Mouse (Mus musculus) neural tube, embryonic 10.5 days (tissue): Measurements from ENCODE around the gene Cwf19l1.

Experiments
- DNase-seq: peaks from one replicate; pipeline ENCODE4 v3.0.0-alpha.2; 2017; ENCODE audit warnings: low spot score; ENCODE audit errors: extremely low spot score

Cwf19l1 gene

DNA sequence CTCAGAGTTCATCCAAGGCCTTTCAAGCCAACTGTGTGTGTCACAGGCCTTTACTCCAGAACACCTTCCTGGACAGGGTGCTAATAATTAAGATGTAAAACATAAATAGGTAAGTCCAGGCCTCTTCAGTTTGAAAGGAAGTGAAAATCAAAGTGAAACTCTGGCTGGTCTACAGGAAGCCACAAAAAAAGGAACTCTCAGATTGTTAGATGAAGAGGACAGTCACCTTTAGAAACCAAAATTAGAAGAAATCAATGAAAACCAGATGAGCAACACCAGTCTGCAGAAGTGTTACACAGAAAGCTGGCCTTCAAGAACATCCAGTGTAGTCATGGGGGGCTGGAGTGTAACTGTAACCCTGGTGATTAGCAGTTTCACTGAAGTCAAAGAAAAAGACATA, 17.9 kb downstream of the Cwf19l1 start:
- no peak for DNase-seq

DNA sequence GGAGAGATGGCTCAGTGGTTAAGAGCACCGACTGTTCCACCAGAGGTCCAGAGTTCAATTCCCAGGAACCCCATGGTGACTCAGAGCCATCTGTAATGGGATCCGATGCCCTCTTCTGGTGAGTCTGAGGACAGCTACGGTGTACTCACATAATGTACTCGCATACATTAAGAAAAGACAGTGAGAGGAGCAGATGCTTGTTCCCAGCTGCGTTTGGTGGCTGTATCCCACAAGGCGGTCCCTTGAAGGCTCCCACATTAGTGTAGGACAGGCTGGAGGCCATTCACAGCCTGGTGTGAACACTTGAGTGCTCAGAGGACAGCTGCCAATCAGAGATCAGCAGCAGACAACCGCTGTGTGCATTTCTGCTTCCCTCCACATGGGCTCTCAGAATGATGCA, 24.0 kb downstream of the Cwf19l1 start:
- DNase-seq: peak; percentile 30

DNA sequence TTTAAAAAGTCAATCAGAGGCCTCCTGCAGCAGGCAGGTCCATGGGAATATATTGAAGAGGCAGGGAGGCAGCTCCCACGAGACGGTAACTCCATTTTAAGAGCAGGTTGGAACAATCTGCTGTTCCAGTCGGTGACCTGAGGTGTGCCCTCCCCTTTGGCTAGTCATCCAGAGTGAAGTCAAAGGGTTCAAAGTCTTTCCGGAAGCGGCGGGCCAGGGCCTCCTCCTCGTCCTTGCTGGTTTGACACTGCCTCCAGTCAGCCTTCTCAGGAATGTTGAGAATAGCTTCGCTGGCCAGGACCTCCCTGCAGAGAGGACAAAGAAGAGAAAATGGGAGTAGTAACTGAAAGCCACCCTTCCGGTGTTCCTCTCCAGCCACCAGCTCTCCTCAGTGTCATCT, 25.3 kb downstream of the Cwf19l1 start:
- DNase-seq: no peak

GRCm38 (mm10) chr19:44108996-44109395, 26.7 kb downstream of the Cwf19l1 start:
- no peak for DNase-seq

- peak; percentile 23 for DNase-seq
Observed at GRCm38 (mm10) chr19:44107661-44108521, 27.8 kb downstream of the Cwf19l1 start.

DNA sequence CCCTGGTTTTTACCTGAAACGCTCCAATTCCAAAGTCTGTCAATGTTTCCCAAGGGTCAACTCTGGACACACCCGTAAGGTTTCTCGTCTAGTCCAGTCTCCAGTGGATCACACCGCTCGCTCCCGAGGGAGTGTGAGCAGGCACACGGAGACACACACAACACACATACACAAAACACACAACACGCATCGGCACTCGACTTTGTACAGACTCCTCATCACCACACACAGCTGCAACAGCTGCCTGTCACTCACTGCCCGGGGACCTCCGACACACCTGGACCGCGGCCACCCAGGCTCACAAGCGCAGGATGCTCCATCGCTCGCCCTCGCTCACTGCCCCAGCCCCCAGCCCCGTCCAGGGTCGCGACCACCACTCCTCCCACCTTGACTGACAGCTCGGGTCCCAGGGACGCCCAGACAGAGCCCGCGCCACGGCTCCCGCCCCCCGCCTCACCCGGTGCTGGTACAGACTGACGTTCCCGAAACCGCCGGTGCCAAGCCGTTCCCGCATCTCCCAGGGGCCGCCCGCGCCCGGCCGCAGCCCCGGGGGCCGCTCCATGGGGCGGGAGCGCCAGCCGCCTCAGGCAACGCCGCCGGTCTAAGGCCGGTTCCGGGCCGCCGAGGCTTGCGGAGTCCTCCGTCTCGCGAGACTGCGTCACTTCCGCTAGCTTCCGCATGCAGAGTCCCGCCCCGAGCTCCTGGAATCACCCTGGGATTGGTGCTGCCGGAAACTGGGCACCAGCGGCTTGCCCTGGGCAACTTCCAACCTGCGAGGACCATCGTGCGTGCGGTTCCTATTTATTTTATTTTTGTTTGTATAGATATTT, 28.6 kb downstream of the Cwf19l1 start, which contains the start of gene Chuk:
Gene Chuk, minus strand, starts transcription at position 650 of the 830 bp plus-strand sequence.
- peak; percentile 96 for DNase-seq

GRCm38 (mm10) chr19:44104393-44104792, 31.3 kb downstream of the Cwf19l1 start:
- DNase-seq: no peak

GRCm38 (mm10) chr19:44103001-44103400, 32.7 kb downstream of the Cwf19l1 start:
- no peak for DNase-seq

GRCm38 (mm10) chr19:44100840-44101239, 34.8 kb downstream of the Cwf19l1 start:
- DNase-seq: no peak

DNA sequence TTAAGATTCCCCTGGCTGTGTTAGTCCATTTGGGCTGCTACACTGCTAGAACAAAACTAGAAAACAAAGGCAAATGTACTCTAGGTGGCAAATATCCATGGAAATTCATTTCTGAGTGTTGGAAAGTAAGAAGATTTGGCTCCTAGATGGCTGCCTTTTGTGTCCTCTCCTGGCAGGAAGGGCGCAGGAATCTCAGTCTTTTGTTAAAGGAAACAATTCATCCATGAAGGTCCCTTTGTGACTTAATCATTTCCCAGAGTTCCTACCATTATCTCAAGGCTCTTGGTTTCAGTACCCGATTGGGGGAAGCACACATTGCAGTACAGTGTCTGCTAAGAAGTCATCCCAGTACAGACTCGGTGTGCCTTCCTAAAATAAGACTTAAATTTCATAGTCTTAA, 49.4 kb downstream of the Cwf19l1 start:
- DNase-seq: no peak

GRCm38 (mm10) chr19:44080920-44081319, 54.8 kb downstream of the Cwf19l1 start:
- no peak for DNase-seq

GRCm38 (mm10) chr19:44080023-44080422, 55.7 kb downstream of the Cwf19l1 start:
- DNase-seq: no peak

DNA sequence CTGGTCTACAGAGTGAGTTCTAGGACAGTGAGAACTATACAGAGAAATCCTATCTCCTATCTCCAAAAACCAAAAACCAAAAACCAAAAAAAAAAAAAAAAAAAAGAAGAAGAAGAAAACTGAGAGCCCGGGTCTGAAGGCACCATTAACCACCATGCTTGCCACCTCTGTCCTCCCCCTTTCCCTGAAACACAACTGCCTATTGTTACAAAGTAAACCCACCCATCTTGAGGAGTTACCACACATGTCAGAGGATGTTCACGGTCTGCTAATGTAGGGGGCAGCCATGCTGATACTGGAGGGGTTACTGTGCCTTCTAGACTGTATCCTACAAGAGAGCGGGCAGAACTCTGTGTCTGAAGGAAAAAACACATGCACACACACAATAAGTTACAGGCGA, 58.7 kb downstream of the Cwf19l1 start:
- DNase-seq: no peak

DNA sequence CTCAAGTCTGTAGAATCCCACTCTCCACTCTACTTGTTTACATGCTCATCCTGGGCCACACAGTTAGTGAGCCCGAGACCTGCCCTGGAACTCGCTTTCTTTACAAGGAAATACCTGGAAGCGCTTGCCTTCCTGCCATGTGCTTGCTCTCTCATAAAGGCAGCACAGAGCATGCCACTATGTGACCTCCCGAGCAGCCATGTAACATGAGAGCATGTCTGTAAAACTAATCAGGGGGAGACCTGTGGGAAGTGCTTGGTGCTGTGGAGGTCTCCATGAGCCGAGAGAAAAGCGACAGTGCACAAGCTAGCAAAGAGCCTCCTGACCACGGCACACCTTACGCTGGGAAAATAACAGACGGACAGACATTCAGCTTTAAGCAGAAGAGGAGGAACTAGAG, 59.2 kb downstream of the Cwf19l1 start:
- DNase-seq: peak; percentile 26

DNA sequence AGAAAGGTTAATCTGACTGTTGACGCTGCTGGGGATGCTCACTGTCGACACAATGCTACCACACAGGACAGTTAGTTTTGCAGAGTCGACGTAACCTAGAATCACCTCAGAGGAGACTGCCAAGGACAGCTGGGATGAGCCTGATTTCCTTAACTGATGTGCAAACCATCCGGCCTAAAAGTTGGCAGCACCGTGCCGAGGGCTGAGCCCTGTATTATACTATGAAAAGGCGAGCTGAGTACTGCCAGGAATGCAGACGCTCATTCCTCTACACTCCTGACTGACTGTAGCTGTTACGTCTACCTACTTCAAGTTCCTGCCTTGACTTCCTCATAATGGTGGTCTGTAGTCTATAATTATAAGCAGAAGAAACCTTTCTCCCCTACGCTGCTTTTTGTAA, 60.7 kb downstream of the Cwf19l1 start:
- no peak for DNase-seq

DNA sequence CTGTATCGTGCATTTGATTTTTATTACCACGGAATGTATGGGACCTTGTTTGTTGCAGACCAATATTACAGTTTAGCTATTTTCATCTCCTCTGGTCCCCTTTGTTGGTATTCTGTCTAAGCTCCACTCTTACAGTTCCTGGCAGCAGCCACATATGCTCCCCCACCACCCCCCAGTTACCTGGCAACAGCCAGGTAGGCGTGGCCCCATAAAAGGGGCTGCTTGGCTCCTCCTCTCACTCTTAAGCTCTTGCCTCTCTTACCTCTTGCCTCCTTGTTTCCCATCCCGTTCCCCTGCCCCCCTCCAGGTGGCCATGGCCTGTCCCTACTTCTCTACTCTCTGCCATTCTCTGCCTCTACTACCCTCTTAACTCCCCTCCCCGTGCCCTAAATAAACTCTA, 64.5 kb downstream of the Cwf19l1 start:
- DNase-seq: no peak

GRCm38 (mm10) chr19:44069914-44070232, 65.8 kb downstream of the Cwf19l1 start:
- DNase-seq: no peak

DNA sequence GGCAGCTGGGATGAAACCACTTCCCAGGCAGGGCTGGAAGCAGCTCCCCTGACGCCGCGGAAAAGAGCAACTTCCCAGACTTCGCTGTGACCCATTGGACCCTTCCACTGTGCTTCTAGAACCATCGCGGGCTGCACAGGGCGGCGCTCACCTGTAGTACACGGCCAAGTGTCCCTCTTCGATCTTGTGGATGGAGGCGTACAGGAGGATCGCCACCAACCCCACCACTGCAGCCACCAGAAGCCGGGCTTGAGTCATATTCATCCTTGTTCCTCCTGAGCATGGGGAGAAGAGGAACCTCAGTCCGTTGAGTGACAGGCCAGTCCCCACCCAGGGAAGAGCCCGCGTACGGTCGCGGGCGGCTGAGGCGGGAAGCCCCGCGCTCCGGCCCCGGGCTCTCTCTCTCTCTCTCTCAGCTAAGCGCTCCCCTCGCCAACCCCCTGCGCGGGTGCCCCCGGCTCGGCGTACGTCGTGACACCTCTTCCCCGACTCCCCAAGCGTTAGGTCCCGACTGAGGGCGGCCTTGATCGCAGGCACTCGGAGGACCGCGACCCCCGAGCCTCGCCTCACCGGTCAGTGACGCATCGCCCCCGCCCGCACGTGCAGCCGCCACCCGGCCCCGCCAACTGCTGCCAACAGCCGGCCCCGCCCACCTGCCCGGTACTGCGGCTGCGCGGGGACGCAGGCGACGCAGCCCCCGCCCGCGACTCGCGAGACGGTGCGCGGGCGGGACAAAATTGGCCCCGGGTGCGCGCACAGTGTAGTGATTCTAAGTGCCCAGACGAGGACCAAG, 66.4 kb downstream of the Cwf19l1 start, which contains the start of gene Erlin1:
Gene Erlin1, minus strand, starts transcription at position 665 of the 793 bp plus-strand sequence.
- peak; percentile 89 for DNase-seq

DNA sequence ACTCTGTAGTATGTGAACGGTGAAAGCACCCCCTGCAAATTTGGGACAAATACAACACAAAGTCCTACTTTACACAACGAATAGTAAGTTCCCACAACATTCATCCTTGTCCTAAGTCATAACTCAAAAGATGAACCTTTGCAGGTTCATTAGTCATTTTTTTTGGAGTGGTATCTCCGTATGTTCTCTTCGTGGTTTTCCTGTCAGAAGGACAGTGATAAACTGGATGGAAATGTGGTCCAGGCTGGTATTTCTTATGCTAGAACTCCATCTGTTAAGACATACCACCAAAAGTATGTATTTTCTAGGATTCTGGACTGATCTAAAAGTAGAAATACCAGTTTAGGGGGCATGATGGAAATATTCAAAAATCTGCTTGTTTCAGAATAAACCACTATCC, 67.4 kb downstream of the Cwf19l1 start:
- no peak for DNase-seq

DNA sequence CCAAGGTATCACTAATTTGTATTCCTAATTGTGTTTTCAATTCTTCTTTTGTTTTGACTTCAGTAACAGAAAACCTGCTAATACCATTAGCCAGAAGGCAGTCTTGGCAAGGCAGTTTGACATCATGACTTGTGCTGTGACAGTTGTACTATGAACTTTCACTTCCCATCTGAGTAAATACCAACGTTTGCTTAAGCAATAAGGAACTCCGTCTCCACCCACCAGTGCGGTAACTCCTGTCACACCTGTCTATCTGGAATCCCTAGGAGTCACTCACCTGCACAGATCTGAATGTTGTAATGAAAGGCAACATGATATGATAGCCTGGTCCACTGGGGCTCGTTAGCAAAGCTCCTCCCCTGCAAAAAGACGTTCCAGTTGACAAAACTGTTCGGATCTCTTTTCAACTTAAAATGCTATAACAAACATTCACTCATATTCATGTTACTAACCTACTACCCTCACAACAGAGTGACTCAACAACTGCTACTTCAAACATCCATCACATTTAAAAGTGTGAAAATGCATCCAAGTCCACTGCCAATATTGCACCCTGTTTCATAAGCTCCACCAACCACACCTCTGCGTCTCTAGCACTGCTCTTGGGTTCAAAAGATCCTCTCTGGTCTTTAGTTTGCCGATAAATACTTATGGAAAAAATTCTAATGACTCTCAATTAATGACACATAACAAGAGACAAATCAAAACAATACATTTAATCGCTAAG, 68.2 kb downstream of the Cwf19l1 start:
- no peak for DNase-seq

GRCm38 (mm10) chr19:44064734-44065133, 70.9 kb downstream of the Cwf19l1 start:
- DNase-seq: no peak
